Mouse (Mus musculus) liver, embryonic 14.5 days (tissue): ENCODE measurements around the gene Kansl3. TPM values are rescaled to one million over a fixed set of nuclear protein-coding genes. Genes with fewer than 3 reads are reported as not detected.
A peak's percentile ranks its signal among the peaks of the same experiment; 100 is the strongest.

ENCODE experiments used
- ATAC-seq: fragments of 200-750 bp; cut with Nextera tagmentation; 2 replicates; pipeline ENCODE4 v1.8.0; 2017; ENCODE audit warnings: moderate number of reproducible peaks, mild to moderate bottlenecking, moderate library complexity; ENCODE audit not compliant: insufficient read depth
- DNase-seq, 3 experiments: peaks; one replicate each; pipeline ENCODE4 v3.0.0-alpha.2; 2012 to 2013; ENCODE audit warnings: low read depth in 3 of 3, low spot score in 3 of 3
- H3K27ac ChIP-seq: fragments of 300-500 bp; sonication (generic); 2 replicates; pipeline ENCODE4 v1.5.1; 2014; ENCODE audit warnings: moderate library complexity, mild to moderate bottlenecking, control low read depth, inconsistent platforms
- H3K27me3 ChIP-seq: fragments of 300-500 bp; sonication (generic); 2 replicates; pipeline ENCODE4 v1.6.1; 2014; ENCODE audit warnings: mild to moderate bottlenecking, low read length, moderate library complexity; ENCODE audit not compliant: control insufficient read depth, insufficient read depth
- H3K36me3 ChIP-seq: fragments of 300-500 bp; sonication (generic); replicated peaks from 2 replicates; pipeline ENCODE4 v1.6.1; 2014; ENCODE audit warnings: low read depth; ENCODE audit not compliant: control insufficient read depth, insufficient read depth
- H3K4me1 ChIP-seq, 2 experiments: fragments of 200-500 bp in 1 of 2; fragments of 300-500 bp in 1 of 2; sonication (generic) in 1 of 2; replicated peaks; 2 replicates each; pipeline ENCODE4 v1.6.1; 2012 to 2014; ENCODE audit warnings: antibody characterized with exemption in 1 of 2, inconsistent platforms in 1 of 2, low read length in 1 of 2; ENCODE audit not compliant: control insufficient read depth in 2 of 2, insufficient read depth in 2 of 2
- H3K4me2 ChIP-seq: fragments of 300-500 bp; sonication (generic); 2 replicates; pipeline ENCODE4 v1.6.1; 2014; ENCODE audit warnings: low read depth, mild to moderate bottlenecking, control low read depth, moderate library complexity
- H3K4me3 ChIP-seq, 2 experiments: fragments of 200-500 bp in 1 of 2; fragments of 300-500 bp in 1 of 2; sonication (generic) in 1 of 2; 2 replicates each; pipeline ENCODE4 v1.5.1; 2012 to 2014; ENCODE audit warnings: low read depth in 2 of 2, low read length in 2 of 2, mild to moderate bottlenecking in 2 of 2, control low read depth in 1 of 2, inconsistent platforms in 1 of 2, moderate library complexity in 1 of 2; ENCODE audit not compliant: insufficient read depth in 1 of 2
- H3K9ac ChIP-seq: fragments of 300-500 bp; sonication (generic); replicated peaks from 2 replicates; pipeline ENCODE4 v1.6.1; 2014; ENCODE audit warnings: mild to moderate bottlenecking, control low read depth, moderate library complexity
- H3K9me3 ChIP-seq: fragments of 300-500 bp; sonication (generic); 2 replicates; pipeline ENCODE4 v1.6.1; 2016; ENCODE audit warnings: low read length, mixed read lengths; ENCODE audit not compliant: control insufficient read depth
- CTCF ChIP-seq: IDR thresholded peaks from 2 replicates; pipeline ENCODE4 v1.5.1; 2016; ENCODE audit warnings: antibody characterized with exemption, low read depth, control low read depth
- EP300 ChIP-seq: IDR thresholded peaks from 2 replicates; pipeline ENCODE4 v1.6.1; 2016; ENCODE audit warnings: antibody characterized with exemption, low read depth
- WGBS: fragments of 180-500 bp; shearing (Covaris S2); extraction: QIAGEN DNeasy Blood & Tissue Kit; methylation state at CpG from one replicate; pipeline ENCODE4 v1.1.7; 2014; ENCODE audit not compliant: insufficient replicate concordance; 5-methylcytosine and 5-hydroxymethylcytosine counted together
- polyA plus RNA-seq, 2 experiments: library from polyadenylated mRNA; depleted of rRNA in 1 of 2; stranded (reverse) in 1 of 2; unstranded in 1 of 2; fragments of >200 nt; fragmentation: Nextera tagmentation in 1 of 2; extraction: Ambion mirVana in 1 of 2; gene quantifications; 2 replicates each; pipeline versions ENCODE4 v1.2.1 to v1.2.3; 2012 to 2014

Gene Kansl3
- 9.2 and 10.9 TPM in 2 replicates for polyA plus RNA-seq (2012; rRNA removed)
- polyA plus RNA-seq (2014; fragmentation: Nextera tagmentation; extraction: Ambion mirVana) = 7.2 and 8.6 TPM in 2 replicates

DNA sequence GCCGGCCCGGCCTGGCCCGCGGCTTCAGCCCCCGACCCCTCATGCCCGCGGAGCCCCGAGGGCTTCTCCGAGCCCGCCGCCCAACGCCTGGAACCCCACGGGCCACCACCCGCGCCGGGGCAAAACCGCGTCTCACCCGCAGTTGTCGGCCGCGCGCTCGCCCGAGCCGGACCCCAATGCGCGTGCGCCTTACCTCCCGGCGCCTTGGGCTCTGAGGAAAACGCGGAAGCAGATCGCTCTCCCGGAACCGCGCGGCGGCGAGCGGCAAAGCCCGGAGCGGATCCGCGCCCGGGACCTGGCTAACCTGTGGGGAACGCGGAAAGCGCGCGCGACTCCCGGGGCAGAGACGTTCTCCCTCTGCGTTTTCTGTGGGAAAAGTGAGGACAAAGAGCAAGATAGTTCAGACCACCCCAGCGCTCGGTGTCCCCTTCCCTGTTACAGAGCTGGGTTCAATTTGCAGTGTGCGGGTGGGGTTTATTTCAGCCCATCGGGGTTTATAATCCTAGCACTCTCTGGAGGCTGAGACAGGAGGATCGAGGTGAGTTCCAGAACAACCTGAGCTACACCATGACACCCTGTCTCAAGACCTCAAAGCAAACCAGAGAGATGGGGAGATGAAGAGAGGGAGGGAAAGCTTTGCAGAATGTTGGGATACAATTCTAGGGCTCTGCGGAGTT lies at the start of gene Kansl3:
Gene Kansl3 (minus strand): TSS at position 213 of the 677 bp plus-strand sequence.
- H3K27me3 ChIP-seq = no peaks in the 10 kb centered on the region; the same call in 1 of the 2 replicates
- peak within 1 kb of the TSS; percentile 87 for H3K4me2 ChIP-seq
- peak within 1 kb of the TSS; percentile 67 to 95 for H3K4me3 ChIP-seq
- H3K27ac ChIP-seq = no peak within 1 kb of the TSS
- TF ChIP-seq EP300 (peak; percentile 35; the same call in 1 of the 2 replicates), CTCF (no peak)
- peak; percentile 84 for ATAC-seq
- H3K4me1 ChIP-seq = peaks cover 14 to 20% of the 10 kb centered on the region in 2 experiments
- peak; percentile 79 to 82 (median 82) for DNase-seq
- WGBS = 3% methylated on average over 61 of the region's 61 CpGs
- peak within 1 kb of the TSS; percentile 67 for H3K9ac ChIP-seq
- peaks cover 15% of the 10 kb centered on the region for H3K36me3 ChIP-seq
- H3K9me3 ChIP-seq = no peaks in the 10 kb centered on the region

- 63% methylated on average over 6 of the region's 6 CpGs for WGBS
- Histone ChIP-seq H3K9me3 (no peaks in the 10 kb centered on the region), H3K4me1 (no peaks in the 10 kb centered on the region), H3K27ac (no peak overlapping the region), H3K36me3 (no peaks in the 10 kb centered on the region), H3K4me2 (no peak overlapping the region), H3K9ac (no peak overlapping the region), H3K27me3 (no peaks in the 10 kb centered on the region), H3K4me3 (no peak overlapping the region)
- TF ChIP-seq CTCF = no peak
- TF ChIP-seq EP300 = no peak
- ATAC-seq (no peak), DNase-seq (no peak)
Measured at GRCm38 (mm10) chr1:36404531-36404930, 35.5 kb upstream of the Kansl3 start.

DNA sequence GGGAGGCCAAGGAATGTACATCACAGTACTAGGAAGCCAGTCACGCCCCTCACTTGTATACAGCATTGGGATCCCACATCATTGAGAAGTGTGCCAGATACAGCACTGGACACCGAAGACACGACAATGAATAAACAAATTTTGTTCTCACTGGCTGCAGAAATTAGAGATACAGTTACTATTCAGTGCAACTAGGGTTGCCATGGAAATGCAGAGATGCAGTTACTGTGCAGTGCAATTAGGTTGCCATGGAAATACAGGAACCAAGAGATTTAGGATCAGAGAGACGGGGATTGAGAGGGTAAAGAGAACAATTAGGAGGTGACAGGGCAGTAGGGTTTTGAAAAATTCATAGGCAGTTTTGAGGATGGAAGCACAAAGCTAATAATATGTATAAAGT lies 32.5 kb upstream of the Kansl3 start:
- ATAC-seq = no peak
- DNase-seq = no peak
- TF ChIP-seq CTCF = no peak
- TF ChIP-seq EP300 = no peak
- H3K4me3 ChIP-seq = no peak overlapping the region
- no peaks in the 10 kb centered on the region for H3K27me3 ChIP-seq
- H3K36me3 ChIP-seq = no peaks in the 10 kb centered on the region
- 57% methylated on average over 4 of the region's 4 CpGs for WGBS
- no peak overlapping the region for H3K27ac ChIP-seq
- H3K9me3 ChIP-seq = no peaks in the 10 kb centered on the region
- no peaks in the 10 kb centered on the region for H3K4me1 ChIP-seq
- no peak overlapping the region for H3K4me2 ChIP-seq
- no peak overlapping the region for H3K9ac ChIP-seq

- ATAC-seq (no peak), DNase-seq (no peak)
- no peak for TF ChIP-seq EP300
- no peak for TF ChIP-seq CTCF
- Histone ChIP-seq H3K4me1 (no peaks in the 10 kb centered on the region), H3K27me3 (no peaks in the 10 kb centered on the region), H3K27ac (no peak overlapping the region), H3K4me3 (no peak overlapping the region), H3K4me2 (no peak overlapping the region), H3K9ac (no peak overlapping the region), H3K36me3 (no peaks in the 10 kb centered on the region), H3K9me3 (no peaks in the 10 kb centered on the region)
- WGBS = 24% methylated on average over 6 of the region's 6 CpGs
Measured at GRCm38 (mm10) chr1:36397041-36397440, 28.1 kb upstream of the Kansl3 start.

GRCm38 (mm10) chr1:36379582-36379981 lies 10.6 kb upstream of the Kansl3 start:
- H3K36me3 ChIP-seq = no peaks in the 10 kb centered on the region
- no peak for ATAC-seq
- WGBS = 48% methylated on average over 4 of the region's 4 CpGs
- no peak overlapping the region for H3K27ac ChIP-seq
- no peak overlapping the region for H3K4me2 ChIP-seq
- H3K4me3 ChIP-seq = no peak overlapping the region
- peaks cover 0 to 10% of the 10 kb centered on the region in 2 experiments; a peak in 2 of 4 replicates for H3K4me1 ChIP-seq
- no peak for DNase-seq
- TF ChIP-seq CTCF (0 out of 2 replicates have a peak, but pooled peaks have one; percentile 18), EP300 (no peak)
- H3K27me3 ChIP-seq = no peaks in the 10 kb centered on the region
- H3K9ac ChIP-seq = no peak overlapping the region
- H3K9me3 ChIP-seq = no peaks in the 10 kb centered on the region
